Mouse (Mus musculus): ENCODE measurements at regions not wholly inside any gene's neighbourhood (a gene's known extent, or its start where the extent isn't known, plus 50 kb on each side); places are given as distances from the start of the nearest gene placed in this dataset.

- DNase-seq (ENCODE audit: low spot score in 2 of 2), result no peak
Observed at GRCm38 (mm10) chr13:44243211-44243610, 458.6 kb downstream of the Cd83 start.

- no peak for DNase-seq (ENCODE audit: low spot score in 2 of 2)
Observed at GRCm38 (mm10) chr13:44246714-44247251, 462.2 kb downstream of the Cd83 start.

GRCm38 (mm10) chr13:44247861-44248260, 463.3 kb downstream of the Cd83 start:
- no peak for DNase-seq (ENCODE audit: low spot score in 2 of 2)

GRCm38 (mm10) chr13:44248401-44248800, 463.8 kb downstream of the Cd83 start:
- no peak for DNase-seq (ENCODE audit: low spot score in 2 of 2)

GRCm38 (mm10) chr13:44249119-44249518, 464.5 kb downstream of the Cd83 start:
- DNase-seq (ENCODE audit: low spot score in 2 of 2), result no peak

GRCm38 (mm10) chr13:44250474-44251201, 466.1 kb downstream of the Cd83 start:
- no peak for DNase-seq (ENCODE audit: low spot score in 2 of 2)

GRCm38 (mm10) chr13:44251503-44251902, 466.9 kb downstream of the Cd83 start:
- no peak for DNase-seq (ENCODE audit: low spot score in 2 of 2)

GRCm38 (mm10) chr13:44252496-44252895, 467.9 kb downstream of the Cd83 start:
- no peak for DNase-seq (ENCODE audit: low spot score in 2 of 2)

- DNase-seq (ENCODE audit: low spot score in 2 of 2), result no peak
Observed at GRCm38 (mm10) chr13:44258422-44258821, 470.9 kb upstream of the Jarid2 start.

GRCm38 (mm10) chr13:44260039-44260438, 469.2 kb upstream of the Jarid2 start:
- no peak for DNase-seq (ENCODE audit: low spot score in 2 of 2)

GRCm38 (mm10) chr13:44260637-44261333, 468.5 kb upstream of the Jarid2 start:
- peak; percentile 30 to 67 for DNase-seq (ENCODE audit: low spot score in 2 of 2)

GRCm38 (mm10) chr13:44272746-44273524, 456.3 kb upstream of the Jarid2 start:
- DNase-seq (ENCODE audit: low spot score in 2 of 2), result peak in 1 of 2 experiments; percentile 44

- no peak for DNase-seq (ENCODE audit: low spot score in 2 of 2)
Observed at GRCm38 (mm10) chr13:44277952-44278351, 451.3 kb upstream of the Jarid2 start.

GRCm38 (mm10) chr13:44279036-44279435, 450.2 kb upstream of the Jarid2 start:
- no peak for DNase-seq (ENCODE audit: low spot score in 2 of 2)

- DNase-seq (ENCODE audit: low spot score in 2 of 2), result no peak
Observed at GRCm38 (mm10) chr13:44280296-44280695, 449.0 kb upstream of the Jarid2 start.

GRCm38 (mm10) chr13:44281796-44282195, 447.5 kb upstream of the Jarid2 start:
- no peak for DNase-seq (ENCODE audit: low spot score in 2 of 2)

- no peak for DNase-seq (ENCODE audit: low spot score in 2 of 2)
Observed at GRCm38 (mm10) chr13:44282306-44282705, 447.0 kb upstream of the Jarid2 start.

GRCm38 (mm10) chr13:44282731-44283571, 446.3 kb upstream of the Jarid2 start:
- DNase-seq (ENCODE audit: low spot score in 2 of 2), result peak in 1 of 2 experiments; percentile 28

- DNase-seq (ENCODE audit: low spot score in 2 of 2), result peak in 1 of 2 experiments; percentile 13
Observed at GRCm38 (mm10) chr13:44285881-44286280, 443.4 kb upstream of the Jarid2 start.

- no peak for DNase-seq (ENCODE audit: low spot score in 2 of 2)
Observed at GRCm38 (mm10) chr13:44290199-44290598, 439.1 kb upstream of the Jarid2 start.

- DNase-seq (ENCODE audit: low spot score in 2 of 2), result no peak
Observed at GRCm38 (mm10) chr13:44292476-44293056, 436.7 kb upstream of the Jarid2 start.

Data from urinary bladder, postnatal 4 days (tissue).